Mouse (Mus musculus) midbrain, embryonic 13.5 days (tissue): ENCODE data around the gene Gm11549. TPM values are rescaled to one million over a fixed set of nuclear protein-coding genes. Genes with fewer than 3 reads are reported as not detected.

ENCODE experiments used
- microRNA-seq: library from miRNA; unstranded; fragments of <30 nt; microRNA quantifications from one replicate; pipeline ENCODE4, GENCODE M21; 2016
- polyA plus RNA-seq: library from polyadenylated mRNA; unstranded; fragments of >200 nt; fragmentation: Nextera tagmentation; extraction: Ambion mirVana; gene quantifications from 2 replicates; pipeline ENCODE4 v1.2.1, GENCODE M21; 2015

The Gm11549 gene
- polyA plus RNA-seq, 1 experiment from 2014 or later, result 0.71 TPM

Small RNA genes within 50 kb of the gene (microRNA-seq; reads per million reads assigned to microRNA genes)
- gene Mir7009, result not detected

Other genes starting within 250 kb of the Gm11549 start
- gene Anxa5, start 45.9 kb downstream of the Gm11549 start, polyA plus RNA-seq, result 49.5 and 57.5 TPM in 2 replicates
- 0.71 TPM in 1 of 2 replicates, not detected in the other for gene 1810062G17Rik, start 45.9 kb downstream of the Gm11549 start, polyA plus RNA-seq
- 93.0 and 98.3 TPM in 2 replicates for gene Exosc9, start 30.8 kb upstream of the Gm11549 start, polyA plus RNA-seq
- gene Ccna2, start 50.3 kb upstream of the Gm11549 start, polyA plus RNA-seq, result 84.2 and 84.5 TPM in 2 replicates
- 22.1 and 22.3 TPM in 2 replicates for gene Bbs7, start 91.7 kb upstream of the Gm11549 start, polyA plus RNA-seq
- 4.4 and 5.4 TPM in 2 replicates for gene Trpc3, start 168.4 kb upstream of the Gm11549 start, polyA plus RNA-seq